Mouse (Mus musculus) right cerebral cortex, postnatal 14 days (tissue): ENCODE data around the gene Dis3l2.

Experiments
- DNase-seq: peaks from one replicate; pipeline ENCODE4 v3.0.0; 2022

Dis3l2 gene

GRCm38 (mm10) chr1:87011718-87012117 is 308.1 kb downstream of the Dis3l2 start:
- DNase-seq = no peak

GRCm38 (mm10) chr1:87012606-87013005 is 309.0 kb downstream of the Dis3l2 start:
- no peak for DNase-seq

GRCm38 (mm10) chr1:87020714-87021113 is 317.1 kb downstream of the Dis3l2 start:
- no peak for DNase-seq

DNA sequence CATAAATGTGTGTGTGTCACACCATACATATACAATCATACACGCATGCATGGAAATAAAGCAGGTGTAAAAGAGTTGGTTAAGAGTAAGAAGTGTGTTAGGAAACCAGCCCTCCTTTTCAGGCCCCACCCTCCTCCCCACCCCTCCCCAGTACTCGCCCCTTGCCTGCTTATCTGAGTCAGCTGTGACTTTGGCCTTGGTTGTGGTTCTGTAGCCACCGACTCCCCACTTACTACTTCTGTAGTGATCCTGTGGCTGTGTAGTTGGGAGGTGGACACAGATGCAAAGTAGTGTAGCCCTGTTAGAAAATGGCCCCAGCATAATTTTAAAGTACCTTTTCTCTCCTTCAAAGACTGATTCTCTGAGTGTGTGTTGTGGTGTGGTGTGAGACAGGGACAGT is 318.0 kb downstream of the Dis3l2 start:
- DNase-seq = no peak

DNA sequence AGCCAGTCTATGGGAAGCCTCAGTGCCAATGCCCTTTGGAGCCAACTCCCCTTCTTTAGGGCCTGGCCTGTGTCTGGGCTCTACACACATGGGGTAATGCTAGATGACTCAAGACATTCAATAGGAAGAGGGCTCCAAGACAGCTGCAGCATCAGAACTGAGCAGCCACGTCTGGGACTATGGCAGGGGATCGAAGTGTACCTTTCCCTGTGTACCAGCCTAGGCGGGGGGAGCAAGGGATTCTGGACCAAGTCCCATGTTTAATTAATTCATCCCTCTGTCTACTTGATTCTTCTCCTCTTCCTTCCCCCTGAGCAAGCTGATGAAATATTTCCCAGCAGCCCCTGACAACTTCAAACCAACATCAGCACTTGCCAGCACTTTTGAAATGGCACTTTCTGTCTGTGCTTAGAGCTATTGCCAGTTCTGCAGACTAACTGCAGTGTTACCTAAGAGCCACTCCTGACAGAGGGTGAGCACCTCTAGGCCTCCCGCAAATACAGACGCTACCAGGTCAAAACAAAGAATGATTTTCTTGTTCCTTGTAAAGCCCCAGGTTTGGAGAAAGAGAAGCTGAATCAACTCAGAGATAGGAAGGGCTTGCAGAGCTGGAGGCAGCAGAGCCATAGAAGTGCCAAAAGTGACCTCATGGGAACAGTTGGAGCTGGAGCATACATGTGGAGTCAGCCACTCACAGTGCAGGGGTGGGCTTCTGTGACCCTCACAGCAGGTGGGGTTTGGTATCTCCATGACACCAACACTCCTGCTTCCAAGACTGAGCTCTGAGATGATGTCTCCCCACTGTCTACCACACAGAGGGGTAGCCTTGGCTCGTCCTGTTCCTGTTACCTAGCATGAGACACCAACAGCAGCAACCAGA is 319.9 kb downstream of the Dis3l2 start:
- DNase-seq = no peak

GRCm38 (mm10) chr1:87025021-87025420 is 321.4 kb downstream of the Dis3l2 start:
- DNase-seq = no peak

DNA sequence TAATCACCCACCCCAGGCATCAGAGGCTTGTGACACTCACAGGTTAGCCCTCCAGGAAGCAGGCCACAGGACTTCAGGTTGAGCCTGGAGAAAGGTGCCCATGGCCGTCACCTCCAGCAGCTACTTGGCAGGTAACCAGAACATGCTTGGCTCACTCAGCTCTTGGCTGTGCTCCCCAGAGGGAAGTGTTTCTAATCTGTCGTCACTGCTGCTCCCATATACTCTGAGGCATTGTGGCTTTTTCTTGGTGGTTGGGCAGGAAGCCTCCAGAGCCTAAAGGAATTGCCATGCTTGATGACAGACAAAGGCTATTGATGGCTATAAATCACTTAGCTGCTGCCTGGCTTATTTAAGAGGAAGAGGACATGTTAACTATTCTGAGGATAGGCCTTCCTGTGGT is 325.2 kb downstream of the Dis3l2 start:
- no peak for DNase-seq

DNA sequence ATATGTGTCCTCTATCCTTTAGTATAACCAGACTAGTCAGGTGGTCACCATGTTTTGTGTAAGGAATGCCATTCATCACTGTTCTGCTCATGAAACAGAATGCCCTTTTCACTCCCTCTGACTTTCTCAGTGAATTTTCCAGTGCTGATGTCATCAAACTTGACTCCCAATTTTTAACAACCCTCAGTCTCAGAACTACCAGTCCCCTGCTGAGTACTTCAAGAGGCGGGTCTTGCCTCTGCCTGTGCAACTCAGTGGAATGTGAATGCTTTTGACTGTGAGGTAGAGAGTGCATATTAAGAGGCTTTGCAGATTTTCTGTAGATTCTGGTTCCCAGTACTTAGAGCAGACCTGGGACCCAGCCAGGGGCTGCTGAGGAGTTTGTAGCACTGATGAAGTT is 327.0 kb downstream of the Dis3l2 start:
- no peak for DNase-seq

GRCm38 (mm10) chr1:87032466-87032865 is 328.9 kb downstream of the Dis3l2 start:
- DNase-seq = no peak

GRCm38 (mm10) chr1:87035532-87036161 is 332.0 kb downstream of the Dis3l2 start:
- DNase-seq = no peak

DNA sequence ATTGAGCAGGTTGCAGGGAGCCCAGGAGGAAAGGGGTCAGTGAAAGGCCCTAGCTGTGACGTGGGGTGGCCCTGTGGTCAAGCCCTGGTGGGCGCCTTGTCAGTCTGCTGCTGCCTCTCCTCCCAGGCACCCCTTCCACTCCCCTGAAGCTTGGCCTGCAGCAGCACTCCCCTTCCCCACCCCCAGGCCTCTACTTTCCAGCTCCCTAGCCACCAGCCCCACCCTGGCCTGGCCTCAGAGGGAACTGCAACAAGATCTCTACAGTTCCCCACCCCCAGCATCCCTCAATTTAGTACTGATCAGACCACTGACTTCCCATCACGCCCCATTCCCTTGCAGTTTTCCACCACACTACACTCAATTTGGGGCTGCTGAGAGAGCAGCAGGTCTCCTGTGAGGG is 332.7 kb downstream of the Dis3l2 start:
- DNase-seq = no peak

- no peak for DNase-seq
Measured at GRCm38 (mm10) chr1:87038477-87039070, 335.0 kb downstream of the Dis3l2 start.

GRCm38 (mm10) chr1:87041119-87041518 is 337.5 kb downstream of the Dis3l2 start:
- peak; percentile 78 for DNase-seq

- peak; percentile 77 for DNase-seq
Measured at GRCm38 (mm10) chr1:87041814-87042438, 338.3 kb downstream of the Dis3l2 start.

GRCm38 (mm10) chr1:87050072-87050471 is 346.5 kb downstream of the Dis3l2 start:
- no peak for DNase-seq

- DNase-seq = no peak
Measured at GRCm38 (mm10) chr1:87050700-87051099, 347.1 kb downstream of the Dis3l2 start.

DNA sequence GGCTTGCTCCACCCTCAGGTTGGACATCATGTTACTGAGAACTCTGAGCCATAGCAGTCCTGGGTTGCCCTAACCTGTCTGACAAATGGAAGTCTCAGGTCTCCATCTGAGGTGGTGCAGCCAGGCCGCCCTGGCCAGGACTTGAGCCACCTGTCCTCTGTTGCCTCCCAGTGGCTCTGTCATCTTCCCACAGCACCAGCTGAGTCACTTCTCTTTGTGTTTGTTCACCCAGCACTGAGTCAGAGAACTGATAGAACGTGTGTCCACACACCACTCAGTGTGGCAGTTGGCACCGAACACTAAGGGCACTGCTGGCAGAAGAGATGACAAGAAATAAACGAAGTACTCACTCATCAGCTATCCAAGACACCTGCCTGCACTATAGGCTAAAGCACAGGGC is 347.8 kb downstream of the Dis3l2 start:
- no peak for DNase-seq

DNA sequence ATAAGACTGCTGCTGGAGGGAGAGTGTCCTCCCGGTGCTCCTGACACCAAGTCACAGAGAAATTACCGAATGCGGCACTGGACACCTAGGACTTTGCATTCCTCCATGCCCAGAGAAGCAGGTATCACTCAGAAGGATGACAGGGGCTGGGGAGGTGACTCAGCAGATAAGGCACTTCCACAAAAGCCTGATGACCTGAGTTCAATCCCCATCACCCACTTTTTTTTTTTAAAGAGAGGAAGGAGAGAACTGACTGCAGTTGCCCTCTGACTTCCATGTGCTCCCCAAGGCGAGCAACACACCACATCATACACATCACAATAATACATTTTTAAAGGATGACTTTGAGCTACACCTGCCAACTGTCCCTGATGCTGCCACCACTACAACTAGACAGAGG is 353.5 kb downstream of the Dis3l2 start:
- no peak for DNase-seq

- no peak for DNase-seq
Measured at GRCm38 (mm10) chr1:87059042-87059665, 355.5 kb downstream of the Dis3l2 start.

DNA sequence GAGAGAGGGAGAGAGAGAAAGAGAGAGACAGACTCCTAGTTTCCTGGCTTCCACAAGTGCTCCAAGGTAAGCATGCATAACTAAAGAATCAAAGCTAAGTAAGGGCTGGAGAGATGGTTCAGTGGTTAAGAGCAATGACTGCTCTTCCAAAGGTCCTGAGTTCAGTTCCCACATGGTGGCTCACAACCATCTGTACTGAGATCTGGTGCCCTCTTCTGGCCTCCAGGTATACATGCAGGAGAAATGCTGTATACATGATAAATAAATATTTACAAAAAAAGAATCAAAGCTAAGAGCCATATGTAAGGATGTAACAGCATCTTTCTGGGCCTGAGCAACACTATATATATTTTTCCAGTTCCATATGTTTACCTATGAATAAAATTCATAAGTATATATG is 357.3 kb downstream of the Dis3l2 start:
- DNase-seq = no peak

- DNase-seq = no peak
Measured at GRCm38 (mm10) chr1:87070720-87071119, 367.1 kb downstream of the Dis3l2 start.

DNA sequence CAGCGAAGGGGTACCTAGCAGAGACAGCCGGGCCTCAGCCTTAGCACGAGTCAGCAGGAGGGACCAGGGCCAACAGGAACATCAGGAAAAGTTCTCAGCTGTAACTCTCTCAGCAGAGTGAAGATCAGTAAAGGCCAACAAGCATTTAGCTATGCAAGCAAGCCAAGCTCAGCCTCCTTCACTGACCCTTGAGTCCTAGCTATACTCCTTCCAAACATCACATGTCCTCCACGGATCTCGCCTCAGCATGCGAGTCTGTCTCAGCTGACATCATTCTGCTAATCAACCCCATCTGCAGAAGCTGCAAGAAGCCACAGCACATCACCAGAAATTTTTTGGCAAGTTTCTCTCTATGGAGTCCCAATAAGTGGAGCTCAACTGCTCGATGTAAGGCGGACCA is 370.2 kb downstream of the Dis3l2 start:
- no peak for DNase-seq

- no peak for DNase-seq
Measured at GRCm38 (mm10) chr1:87086196-87086595, 382.6 kb downstream of the Dis3l2 start.
